Mouse (Mus musculus) kidney, adult 2 months (tissue): Measurements from ENCODE around the gene Pcgf6. TPM values are rescaled to one million over a fixed set of nuclear protein-coding genes. Genes with fewer than 3 reads are reported as not detected.
"Not testable (repeated sequence)": the region's sequence is repeated elsewhere in the genome, so short reads cannot be mapped to it uniquely, and the experiment has no call there.

Experiments
- DNase-seq: peaks from one replicate; pipeline ENCODE4 v3.0.0; 2021
- H3K27ac ChIP-seq: fragments of 200-500 bp; 2 replicates; pipeline ENCODE4 v1.5.1; 2012; ENCODE audit warnings: low read depth, low read length, control low read depth, inconsistent platforms; ENCODE audit not compliant: insufficient read depth
- H3K27me3 ChIP-seq: fragments of 200-500 bp; replicated peaks from 2 replicates; pipeline ENCODE4 v1.6.1; 2012; ENCODE audit warnings: mild to moderate bottlenecking, moderate library complexity, low read length, inconsistent platforms; ENCODE audit not compliant: control insufficient read depth, insufficient read depth
- H3K36me3 ChIP-seq: fragments of 200-500 bp; 2 replicates; pipeline ENCODE4 v1.6.1; 2012; ENCODE audit warnings: mild to moderate bottlenecking, moderate library complexity, low read length, inconsistent platforms; ENCODE audit not compliant: control insufficient read depth, insufficient read depth
- H3K4me1 ChIP-seq: fragments of 200-500 bp; 2 replicates; pipeline ENCODE4 v1.6.1; 2011; ENCODE audit warnings: low read length; ENCODE audit not compliant: control insufficient read depth, insufficient read depth
- H3K4me3 ChIP-seq: fragments of 200-500 bp; 2 replicates; pipeline ENCODE4 v1.5.1; 2011; ENCODE audit warnings: mild to moderate bottlenecking, low read depth, low read length, control low read depth; ENCODE audit not compliant: insufficient read depth
- CTCF ChIP-seq: fragments of 200-500 bp; conservative IDR thresholded peaks from 2 replicates; pipeline ENCODE4 v1.5.1; 2011; ENCODE audit warnings: low read depth, mild to moderate bottlenecking, control low read depth, low read length, moderate library complexity, mixed read lengths; ENCODE audit not compliant: insufficient read depth, insufficient read length
- POLR2A ChIP-seq: fragments of 200-500 bp; IDR thresholded peaks from one replicate; pipeline ENCODE4 v1.6.1; 2011; ENCODE audit warnings: low read depth, low read length, control low read depth
- WGBS: fragments of 180-500 bp; shearing (Covaris S2); methylation state at CpG from one replicate; pipeline ENCODE4 v1.1.7; 2018; 5-methylcytosine and 5-hydroxymethylcytosine counted together
- polyA plus RNA-seq: library from polyadenylated mRNA; depleted of rRNA; stranded (reverse); fragments of >200 nt; gene quantifications from 2 replicates; pipeline ENCODE4 v1.2.3, GENCODE M21; 2012

Pcgf6 gene
- polyA plus RNA-seq, 1 experiment, result 6.0 TPM

- H3K36me3 ChIP-seq, result no peaks in the 10 kb centered on the region
- no peak overlapping the region for H3K27ac ChIP-seq
- WGBS, result 68% methylated on average over 8 of the region's 8 CpGs
- no peak for TF ChIP-seq POLR2A
- no peak for TF ChIP-seq CTCF
- no peaks in the 10 kb centered on the region for H3K4me1 ChIP-seq
- H3K27me3 ChIP-seq, result no peaks in the 10 kb centered on the region
- no peak for DNase-seq
- no peak overlapping the region for H3K4me3 ChIP-seq
These were observed 52.4 kb downstream of the Pcgf6 start for GRCm38 (mm10) chr19:46998168-46998870.

- no peak for DNase-seq
- Histone ChIP-seq H3K27ac (no peak overlapping the region), H3K27me3 (no peaks in the 10 kb centered on the region), H3K36me3 (no peaks in the 10 kb centered on the region), H3K4me3 (no peak overlapping the region), H3K4me1 (no peaks in the 10 kb centered on the region)
- WGBS, result 70% methylated on average over 9 of the region's 9 CpGs
- no peak for TF ChIP-seq POLR2A
- TF ChIP-seq CTCF, result no peak
These were observed 54.6 kb downstream of the Pcgf6 start for GRCm38 (mm10) chr19:46996095-46996494.

GRCm38 (mm10) chr19:46992329-46992728, 58.4 kb downstream of the Pcgf6 start:
- not testable (repeated sequence) for H3K27me3 ChIP-seq, H3K27ac ChIP-seq, H3K4me3 ChIP-seq, DNase-seq, H3K36me3 ChIP-seq
- WGBS, result 70% methylated on average over 4 of the region's 4 CpGs
- H3K4me1 ChIP-seq, result peaks cover 17% of the 10 kb centered on the region

- peak; percentile 97 for TF ChIP-seq CTCF
- no peak for TF ChIP-seq POLR2A
- Histone ChIP-seq H3K27me3 (no peaks in the 10 kb centered on the region), H3K4me3 (no peak overlapping the region), H3K4me1 (peaks cover 17% of the 10 kb centered on the region), H3K36me3 (no peaks in the 10 kb centered on the region), H3K27ac (no peak overlapping the region)
- peak; percentile 89 for DNase-seq
- 5% methylated on average over 5 of the region's 5 CpGs for WGBS
These were observed 59.6 kb downstream of the Pcgf6 start for GRCm38 (mm10) chr19:46991145-46991544.

GRCm38 (mm10) chr19:46990625-46991024, 60.1 kb downstream of the Pcgf6 start:
- not testable (repeated sequence) for DNase-seq, H3K27me3 ChIP-seq, H3K4me3 ChIP-seq, H3K36me3 ChIP-seq, H3K27ac ChIP-seq
- 66% methylated on average over 8 of the region's 8 CpGs for WGBS
- peaks cover 17% of the 10 kb centered on the region for H3K4me1 ChIP-seq

- H3K36me3 ChIP-seq, result no peaks in the 10 kb centered on the region
- H3K27me3 ChIP-seq, result no peaks in the 10 kb centered on the region
- peak overlapping the region; percentile 95 for H3K27ac ChIP-seq
- no peak overlapping the region for H3K4me3 ChIP-seq
- TF ChIP-seq POLR2A, result no peak
- TF ChIP-seq CTCF, result no peak
- peaks cover 17% of the 10 kb centered on the region for H3K4me1 ChIP-seq
- 79% methylated on average over 3 of the region's 3 CpGs for WGBS
- DNase-seq, result no peak
These were observed 60.6 kb downstream of the Pcgf6 start for GRCm38 (mm10) chr19:46990153-46990518.

GRCm38 (mm10) chr19:46989479-46990152, 61.1 kb downstream of the Pcgf6 start:
- Histone ChIP-seq H3K27me3 (no peaks in the 10 kb centered on the region), H3K4me3 (no peak overlapping the region), H3K4me1 (peaks cover 17% of the 10 kb centered on the region), H3K36me3 (no peaks in the 10 kb centered on the region), H3K27ac (peak overlapping the region; percentile 95)
- 47% methylated on average over 20 of the region's 20 CpGs for WGBS
- peak; percentile 67 for DNase-seq
- no peak for TF ChIP-seq POLR2A
- no peak for TF ChIP-seq CTCF
